Mouse (Mus musculus) left cerebral cortex, adult 2 months (tissue): ENCODE data around the gene Akap14. TPM values are rescaled to one million over a fixed set of nuclear protein-coding genes. Genes with fewer than 3 reads are reported as not detected.

Source experiments
- DNase-seq, 2 experiments: peaks; one replicate each; pipeline ENCODE4 v3.0.0; 2021 to 2022; ENCODE audit warnings: low spot score in 2 of 2, mixed read lengths in 1 of 2; ENCODE audit errors: extremely low spot score in 1 of 2
- H3K27ac ChIP-seq: fragments of 200-600 bp; 2 replicates; pipeline ENCODE4 v1.8.1; 2022
- H3K4me3 ChIP-seq: fragments of 200-600 bp; 2 replicates; pipeline ENCODE4 v1.8.1; 2022
- CTCF ChIP-seq: fragments of 200-600 bp; IDR thresholded peaks from 2 replicates; pipeline ENCODE4 v1.8.1; 2022; ENCODE audit warnings: antibody characterized with exemption, mild to moderate bottlenecking, moderate library complexity
- intact Hi-C: fragments of 180-260 bp; cut with DNase I; formaldehyde crosslinking; loops from one replicate; pipeline ENCODE4 v1.15.1; 2025
- total RNA-seq, 2 experiments: library from RNA; stranded (reverse); gene quantifications; 2 replicates each; pipeline ENCODE4 v1.2.3; 2021

Akap14 gene
- total RNA-seq, 2 experiments from 2014 or later = not detected

GRCm38 (mm10) chrX:37141732-37142131 lies 26.9 kb downstream of the Akap14 start:
- Histone ChIP-seq H3K27ac (no peak overlapping the region), H3K4me3 (no peak overlapping the region)
- TF ChIP-seq CTCF = no peak
- no peak for DNase-seq
- intact Hi-C loops = no loop called here

DNA sequence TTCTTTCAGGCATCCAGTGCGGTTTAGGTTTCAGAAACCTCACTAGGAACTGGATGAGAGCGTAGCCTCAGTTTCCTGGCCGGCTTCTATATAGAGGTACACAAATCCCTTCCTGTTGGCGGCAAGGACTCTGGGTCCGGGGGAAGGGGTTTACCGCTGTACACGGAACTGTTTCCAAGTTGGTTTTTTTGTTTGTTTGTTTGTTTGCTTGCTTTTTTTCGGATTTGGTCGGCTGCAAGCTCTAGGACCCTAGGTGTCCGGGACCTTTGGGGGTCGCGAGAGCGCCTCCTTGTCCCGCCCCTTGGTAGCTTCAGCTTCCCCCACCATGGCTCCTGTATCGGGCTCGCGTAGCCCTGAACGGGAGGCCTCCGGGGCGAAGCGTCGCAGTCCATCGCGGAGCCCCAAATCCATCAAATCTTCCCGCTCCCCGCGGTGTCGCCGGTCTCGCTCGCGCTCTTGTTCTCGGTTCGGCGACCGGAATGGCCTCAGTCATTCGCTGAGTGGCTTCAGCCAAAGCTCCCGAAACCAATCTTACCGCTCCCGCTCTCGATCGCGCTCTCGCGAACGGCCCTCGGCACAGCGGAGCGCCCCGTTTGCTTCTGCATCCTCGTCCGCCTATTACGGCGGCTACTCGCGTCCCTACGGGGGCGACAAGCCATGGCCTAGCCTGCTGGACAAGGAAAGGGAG lies 41.8 kb downstream of the Akap14 start, which contains the start of gene Nkap:
Gene Nkap (plus strand): TSS at position 125 of the 688 bp plus-strand sequence.
- peak; percentile 61 to 65 for DNase-seq
- no peak for TF ChIP-seq CTCF
- Histone ChIP-seq H3K4me3 (peak within 1 kb of the TSS; percentile 63), H3K27ac (peak within 1 kb of the TSS; percentile 83)
- intact Hi-C loops = loop anchor here (1.0 kb wide), 1 partner anchor 17 kb away; the partner anchor contains the start of gene Upf3b

DNA sequence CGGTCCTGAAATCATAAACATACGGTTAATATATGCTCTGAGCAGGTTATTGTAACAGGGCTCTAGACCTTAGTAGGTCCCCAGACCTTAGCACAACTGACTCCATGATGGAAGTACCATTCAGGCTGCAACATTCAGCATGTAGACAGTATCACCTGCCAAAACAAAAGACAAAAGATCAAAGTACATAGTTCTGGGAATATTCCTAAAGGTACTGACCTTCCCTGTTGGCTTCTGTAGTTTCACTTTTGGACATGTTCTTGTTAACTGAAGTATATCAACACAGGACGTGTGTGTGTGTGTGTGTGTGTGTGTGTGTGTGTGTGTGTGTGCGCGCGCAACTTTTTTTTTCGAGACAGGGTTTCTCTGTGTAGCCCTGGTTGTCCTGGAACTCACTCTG lies 43.1 kb downstream of the Akap14 start:
- Histone ChIP-seq H3K27ac (no peak overlapping the region), H3K4me3 (no peak overlapping the region)
- intact Hi-C loops = no loop called here
- no peak for DNase-seq
- TF ChIP-seq CTCF = no peak

- Histone ChIP-seq H3K4me3 (no peak overlapping the region), H3K27ac (no peak overlapping the region)
- intact Hi-C loops = no loop called here
- no peak for DNase-seq
- TF ChIP-seq CTCF = no peak
Observed at GRCm38 (mm10) chrX:37120212-37120611, 48.4 kb downstream of the Akap14 start.

DNA sequence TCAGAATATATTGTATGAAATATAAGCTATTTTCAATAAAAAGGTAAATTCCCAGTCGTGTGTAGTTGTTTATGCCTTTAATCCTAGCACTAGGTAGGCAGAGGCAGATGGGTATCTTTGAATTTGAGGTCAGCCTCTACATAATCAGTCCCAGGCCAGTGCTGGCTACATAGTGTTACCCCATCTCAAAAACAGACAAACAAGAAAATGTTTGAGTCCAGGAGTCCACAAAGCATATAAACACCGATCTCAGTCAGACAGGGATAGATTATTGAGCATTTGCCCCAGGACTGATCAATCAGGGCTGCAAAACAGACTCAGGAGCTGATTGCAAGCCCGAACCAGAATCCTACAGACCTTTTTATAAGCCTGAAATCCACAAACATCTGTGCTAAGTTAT lies 49.1 kb downstream of the Akap14 start:
- no peak for DNase-seq
- TF ChIP-seq CTCF = no peak
- intact Hi-C loops = no loop called here
- no peak overlapping the region for H3K4me3 ChIP-seq
- no peak overlapping the region for H3K27ac ChIP-seq

- TF ChIP-seq CTCF = no peak
- Histone ChIP-seq H3K4me3 (no peak overlapping the region), H3K27ac (no peak overlapping the region)
- intact Hi-C loops = no loop called here
- DNase-seq = no peak
Observed at GRCm38 (mm10) chrX:37117085-37117484, 51.6 kb downstream of the Akap14 start.

DNA sequence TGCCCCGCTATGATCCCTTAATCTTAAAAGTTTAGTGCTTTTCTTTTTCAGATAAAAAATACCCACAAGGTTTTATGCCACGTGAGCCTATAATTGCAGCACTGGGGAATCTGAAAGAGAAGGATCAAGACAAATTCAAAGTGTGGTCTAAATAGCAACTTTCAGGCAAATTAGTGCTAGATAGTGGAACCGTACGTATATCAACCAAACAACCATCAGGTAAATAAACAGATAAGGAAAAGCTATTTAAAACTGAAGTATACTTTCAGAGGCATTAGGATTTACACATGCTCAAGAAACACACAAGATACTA lies 57.8 kb downstream of the Akap14 start:
- intact Hi-C loops = loop anchor here (1.0 kb wide), 1 partner anchor 15 kb away; the partner anchor contains the start of gene Nkap
- no peak overlapping the region for H3K27ac ChIP-seq
- no peak for TF ChIP-seq CTCF
- DNase-seq = no peak
- H3K4me3 ChIP-seq = peak overlapping the region; percentile 61; the same call in 1 of the 2 replicates

DNA sequence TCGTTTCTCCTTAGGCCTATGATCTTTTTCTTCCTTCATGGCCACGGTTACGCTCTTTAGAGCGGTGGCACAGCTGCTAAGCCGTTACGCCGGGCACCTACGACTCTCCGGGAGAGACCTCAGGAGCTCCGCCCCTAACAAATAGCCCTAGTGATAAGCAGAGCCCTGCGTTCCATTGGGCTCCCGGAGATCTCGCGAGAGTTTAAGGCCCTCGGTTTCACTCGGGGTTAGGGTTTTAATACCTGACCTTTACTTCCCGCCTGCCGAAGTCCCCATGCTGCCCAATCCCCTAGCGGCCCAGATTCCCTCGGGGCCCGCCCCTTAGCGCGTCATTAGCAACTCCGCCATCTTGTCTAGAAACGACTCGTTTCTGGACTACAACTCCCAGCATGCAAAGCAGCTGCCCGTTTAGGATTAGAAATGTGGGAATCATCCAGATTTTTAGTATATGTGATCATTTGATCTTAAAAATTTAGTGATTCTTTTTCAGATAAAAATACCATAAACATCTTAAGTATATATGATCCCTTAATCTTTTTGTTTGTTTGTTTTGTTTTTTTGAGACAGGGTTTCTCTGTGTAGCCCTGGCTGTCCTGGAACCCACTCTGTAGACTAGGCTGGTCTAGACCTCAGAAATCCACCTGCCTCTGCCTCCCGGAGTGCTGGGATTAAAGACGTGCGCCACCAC lies 58.3 kb downstream of the Akap14 start, which contains the start of gene Upf3b:
Gene Upf3b (minus strand): TSS at position 130 of the 688 bp plus-strand sequence.
- no peak; the same call in 1 of the 2 replicates for TF ChIP-seq CTCF
- intact Hi-C loops = loop anchor here (1.0 kb wide), 1 partner anchor 16 kb away; the partner anchor contains the start of gene Nkap
- DNase-seq = peak; percentile 80 to 87
- peak within 1 kb of the TSS; percentile 78 for H3K27ac ChIP-seq
- peak within 1 kb of the TSS; percentile 61 for H3K4me3 ChIP-seq

DNA sequence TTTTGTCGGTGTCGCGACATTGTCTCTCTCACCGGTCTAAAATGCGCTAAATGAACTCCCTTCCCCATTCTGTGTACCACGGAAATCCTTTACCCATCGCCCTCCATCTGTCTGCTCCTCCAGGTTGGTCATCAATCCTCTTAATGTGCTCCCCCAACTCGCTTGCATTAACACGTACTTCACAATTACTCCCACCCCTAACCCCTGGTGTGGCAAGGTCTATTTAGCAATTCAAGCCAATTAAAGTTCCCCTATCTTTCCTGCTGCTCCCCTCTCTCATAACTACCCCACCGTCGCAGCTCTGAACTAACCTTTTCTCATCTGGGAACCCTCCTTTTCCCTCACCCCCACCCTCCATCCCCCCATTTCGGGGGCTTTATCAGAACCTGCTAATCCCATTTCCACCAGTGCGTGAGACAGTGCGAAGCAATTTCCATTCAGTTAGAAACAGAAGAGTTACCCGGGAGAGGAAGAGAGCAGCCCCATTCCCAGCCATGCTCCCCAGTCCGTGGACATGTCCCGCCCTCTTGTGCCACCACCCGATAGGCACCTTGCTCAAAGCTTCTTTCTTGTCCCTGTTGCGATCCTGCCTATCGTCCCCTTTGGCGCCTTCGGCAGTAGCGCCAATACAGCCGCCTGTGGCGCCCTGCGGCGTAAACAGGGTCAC lies 59.0 kb downstream of the Akap14 start:
- intact Hi-C loops = loop anchor here (1.0 kb wide), 1 partner anchor 17 kb away; the partner anchor contains the start of gene Nkap
- no peak for TF ChIP-seq CTCF
- Histone ChIP-seq H3K4me3 (peak overlapping the region; percentile 61), H3K27ac (peak overlapping the region; percentile 78)
- DNase-seq = no peak

DNA sequence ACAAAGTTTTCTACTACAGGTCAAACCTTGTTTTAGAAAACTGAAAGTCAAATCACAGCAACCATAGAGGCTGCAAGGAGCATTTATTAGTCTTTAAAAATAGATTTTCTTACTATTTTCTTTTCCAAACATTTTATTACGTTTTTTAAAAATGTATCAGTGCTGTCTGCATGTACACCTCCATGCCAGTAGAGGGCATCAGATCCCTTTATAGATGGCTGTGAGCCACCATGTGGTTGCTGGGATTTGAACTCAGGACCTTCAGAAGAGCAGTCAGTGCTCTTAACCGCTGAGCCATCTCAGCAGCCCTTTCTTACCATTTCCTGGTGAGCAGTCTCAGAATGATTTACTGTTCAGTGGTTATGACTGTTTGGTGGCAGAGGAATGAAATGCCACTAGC lies 64.8 kb downstream of the Akap14 start:
- DNase-seq = no peak
- Histone ChIP-seq H3K27ac (no peak overlapping the region), H3K4me3 (no peak overlapping the region)
- peak; percentile 33 for TF ChIP-seq CTCF
- intact Hi-C loops = no loop called here

Other genes starting within 250 kb of the Akap14 start
- 10 to 100 TPM; 56.9 to 59.2 TPM for gene Sept6, start 177.0 kb downstream of the Akap14 start, total RNA-seq
- gene Sowahd, start 120.0 kb downstream of the Akap14 start, total RNA-seq = not detected
- 100 to 1,000 TPM; 244 to 245 TPM for gene Rpl39, start 83.4 kb downstream of the Akap14 start, total RNA-seq
- gene Upf3b, start 58.5 kb downstream of the Akap14 start, total RNA-seq = 10 to 100 TPM; 16.8 to 16.9 TPM
- 10 to 100 TPM; 13.4 to 13.9 TPM for gene Nkap, start 42.0 kb downstream of the Akap14 start, total RNA-seq
- 100 to 1,000 TPM; 177 to 201 TPM for gene Ndufa1, start 22.3 kb upstream of the Akap14 start, total RNA-seq
- 1 to 10 TPM; 7.3 to 7.6 TPM for gene Rnf113a1, start 22.4 kb upstream of the Akap14 start, total RNA-seq
- gene Gm9, start 42.2 kb upstream of the Akap14 start, total RNA-seq = not detected
- not detected for gene Rhox1, start 53.4 kb upstream of the Akap14 start, total RNA-seq
- gene Rhox2a, start 76.1 kb upstream of the Akap14 start, total RNA-seq = not detected
- gene Rhox3a, start 81.1 kb upstream of the Akap14 start, total RNA-seq = not detected
- not detected for gene Rhox4a, start 96.5 kb upstream of the Akap14 start, total RNA-seq
- gene Rhox3a2, start 211.2 kb upstream of the Akap14 start, total RNA-seq = not detected
- gene Rhox4a2, start 222.0 kb upstream of the Akap14 start, total RNA-seq = not detected
- not detected for gene Rhox2b, start 243.2 kb upstream of the Akap14 start, total RNA-seq